Mouse (Mus musculus) small intestine, adult 2 months (tissue): ENCODE measurements around the gene Kirrel3.

ENCODE experiments used
- CTCF ChIP-seq: fragments of 200-500 bp; IDR thresholded peaks from 2 replicates; pipeline ENCODE4 v1.5.1; 2012; ENCODE audit warnings: low read depth, mild to moderate bottlenecking, control low read depth, inconsistent platforms, low read length, moderate library complexity, mixed read lengths; ENCODE audit not compliant: insufficient replicate concordance, insufficient read length; ENCODE audit errors: extremely low read depth
- POLR2A ChIP-seq: fragments of 200-500 bp; IDR thresholded peaks from 2 replicates; pipeline ENCODE4 v1.6.1; 2012; ENCODE audit warnings: low read depth, mild to moderate bottlenecking, control low read depth, inconsistent platforms, low read length, moderate library complexity

- TF ChIP-seq CTCF (no peak), POLR2A (no peak)
Observed at GRCm38 (mm10) chr9:34667182-34667581, 181.5 kb downstream of the Kirrel3 start.
